Mouse (Mus musculus) intestine, postnatal 0 days (tissue): ENCODE data around the gene Mt4. TPM values are rescaled to one million over a fixed set of nuclear protein-coding genes. Genes with fewer than 3 reads are reported as not detected.

Experiments
- ATAC-seq: fragments of 200-750 bp; cut with Nextera tagmentation; 2 replicates; pipeline ENCODE4 v1.8.0; 2017; ENCODE audit warnings: mild to moderate bottlenecking, moderate TSS enrichment, moderate library complexity
- H3K27ac ChIP-seq: fragments of 300-500 bp; sonication (generic); 2 replicates; pipeline ENCODE4 v1.5.1; 2014; ENCODE audit warnings: mild to moderate bottlenecking, low read depth, low read length, moderate library complexity
- H3K27me3 ChIP-seq: fragments of 300-500 bp; sonication (generic); replicated peaks from 2 replicates; pipeline ENCODE4 v1.6.1; 2014; ENCODE audit warnings: low read length, mixed read lengths; ENCODE audit not compliant: control insufficient read depth, insufficient read depth
- H3K36me3 ChIP-seq: fragments of 300-500 bp; sonication (generic); 2 replicates; pipeline ENCODE4 v1.6.1; 2014; ENCODE audit warnings: mild to moderate bottlenecking, moderate library complexity; ENCODE audit not compliant: control insufficient read depth, insufficient read depth
- H3K4me1 ChIP-seq: fragments of 300-500 bp; sonication (generic); replicated peaks from 2 replicates; pipeline ENCODE4 v1.6.1; 2014; ENCODE audit warnings: antibody characterized with exemption, low read length, mixed read lengths; ENCODE audit not compliant: control insufficient read depth, insufficient read depth
- H3K4me2 ChIP-seq: fragments of 300-500 bp; sonication (generic); replicated peaks from 2 replicates; pipeline ENCODE4 v1.6.1; 2014; ENCODE audit warnings: low read depth, mild to moderate bottlenecking, moderate library complexity
- H3K4me3 ChIP-seq: fragments of 300-500 bp; sonication (generic); 2 replicates; pipeline ENCODE4 v1.5.1; 2014; ENCODE audit warnings: low read depth, low read length
- H3K9ac ChIP-seq: fragments of 300-500 bp; sonication (generic); 2 replicates; pipeline ENCODE4 v1.6.1; 2014; ENCODE audit warnings: mild to moderate bottlenecking, low read depth, low read length
- H3K9me3 ChIP-seq: fragments of 300-500 bp; sonication (generic); 2 replicates; pipeline ENCODE4 v1.6.1; 2016; ENCODE audit warnings: mixed run types; ENCODE audit not compliant: control insufficient read depth
- CTCF ChIP-seq: sonication (generic); IDR thresholded peaks from 2 replicates; pipeline ENCODE4 v1.5.1; 2016; ENCODE audit warnings: low read depth, mild to moderate bottlenecking, control low read depth, antibody characterized with exemption, moderate library complexity
- WGBS: fragments of 180-500 bp; shearing (Covaris S2); extraction: QIAGEN DNeasy Blood & Tissue Kit; methylation state at CpG from one replicate; pipeline ENCODE4 v1.1.7; 2014; 5-methylcytosine and 5-hydroxymethylcytosine counted together
- polyA plus RNA-seq: library from polyadenylated mRNA; unstranded; fragments of >200 nt; fragmentation: Nextera tagmentation; extraction: Ambion mirVana; gene quantifications from 2 replicates; pipeline ENCODE4 v1.2.1, GENCODE M21; 2015

Gene Mt4
- polyA plus RNA-seq, 1 experiment from 2014 or later, result 0.69 TPM

DNA sequence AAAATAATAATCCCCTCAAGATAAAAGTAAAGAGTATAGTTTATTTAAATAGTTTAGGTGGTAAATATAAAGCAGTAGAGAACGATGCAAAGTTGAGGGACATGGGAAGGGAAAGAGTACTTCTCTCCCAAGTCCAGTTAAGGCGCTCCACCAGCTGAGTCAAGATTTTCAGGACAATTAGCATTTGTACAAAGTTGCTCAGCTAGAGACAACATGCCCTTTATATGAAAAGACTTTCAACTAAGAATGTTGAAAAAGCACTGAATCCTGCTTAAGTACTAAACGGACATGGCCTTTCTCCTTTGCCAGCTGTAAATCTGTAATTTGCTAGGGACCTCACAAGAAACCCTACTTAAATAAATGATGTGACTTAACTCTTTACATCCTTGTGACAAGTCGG lies 38.0 kb upstream of the Mt4 start:
- Histone ChIP-seq H3K4me1 (no peaks in the 10 kb centered on the region), H3K9ac (0 out of 2 replicates have a peak overlapping the region, but pooled peaks have one; percentile 49), H3K4me2 (peak overlapping the region; percentile 64), H3K36me3 (no peaks in the 10 kb centered on the region), H3K27me3 (no peaks in the 10 kb centered on the region), H3K4me3 (peak overlapping the region; percentile 67), H3K27ac (peak overlapping the region; percentile 83; the same call in 1 of the 2 replicates), H3K9me3 (no peaks in the 10 kb centered on the region)
- 53% methylated on average over 4 of the region's 4 CpGs for WGBS
- no peak for ATAC-seq
- no peak for TF ChIP-seq CTCF

- no peak overlapping the region for H3K4me3 ChIP-seq
- no peaks in the 10 kb centered on the region for H3K4me1 ChIP-seq
- ATAC-seq, result no peak
- H3K9ac ChIP-seq, result no peak overlapping the region
- H3K36me3 ChIP-seq, result no peaks in the 10 kb centered on the region
- no peak overlapping the region for H3K4me2 ChIP-seq
- no peak; the same call in 1 of the 2 replicates for TF ChIP-seq CTCF
- no peaks in the 10 kb centered on the region for H3K9me3 ChIP-seq
- H3K27ac ChIP-seq, result no peak overlapping the region
- 56% methylated on average over 5 of the region's 5 CpGs for WGBS
- H3K27me3 ChIP-seq, result no peaks in the 10 kb centered on the region
Measured at GRCm38 (mm10) chr8:94104146-94104545, 32.9 kb upstream of the Mt4 start.

DNA sequence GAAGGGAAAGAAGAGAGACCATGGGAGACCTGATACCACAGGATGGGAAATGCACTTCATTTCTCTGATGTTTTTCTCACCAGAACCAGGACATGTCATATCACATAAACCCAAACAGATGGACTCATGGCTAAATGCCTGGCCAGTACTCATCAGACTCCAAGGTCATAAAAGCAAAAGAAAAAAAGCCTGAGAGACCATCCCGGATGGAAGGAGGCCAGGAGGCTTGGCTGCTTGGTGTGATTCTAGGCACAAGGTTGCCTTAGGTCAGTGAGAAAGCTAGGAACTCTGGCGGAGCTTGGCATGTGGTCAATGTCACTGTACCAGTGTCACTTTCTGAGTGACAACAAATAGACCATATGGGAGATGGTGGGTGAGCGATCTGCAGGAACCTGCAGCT lies 29.1 kb upstream of the Mt4 start:
- no peak for TF ChIP-seq CTCF
- Histone ChIP-seq H3K4me1 (no peaks in the 10 kb centered on the region), H3K27ac (no peak overlapping the region), H3K4me2 (no peak overlapping the region), H3K36me3 (no peaks in the 10 kb centered on the region), H3K27me3 (no peaks in the 10 kb centered on the region), H3K4me3 (no peak overlapping the region), H3K9ac (no peak overlapping the region), H3K9me3 (no peaks in the 10 kb centered on the region)
- ATAC-seq, result no peak
- 62% methylated on average over 3 of the region's 3 CpGs for WGBS

- H3K27ac ChIP-seq, result no peak overlapping the region
- no peaks in the 10 kb centered on the region for H3K4me1 ChIP-seq
- H3K9ac ChIP-seq, result no peak overlapping the region
- WGBS, result 83% methylated on average over 6 of the region's 6 CpGs
- no peak for TF ChIP-seq CTCF
- no peak overlapping the region for H3K4me2 ChIP-seq
- no peak for ATAC-seq
- no peaks in the 10 kb centered on the region for H3K9me3 ChIP-seq
- no peak overlapping the region for H3K4me3 ChIP-seq
- H3K36me3 ChIP-seq, result no peaks in the 10 kb centered on the region
- no peaks in the 10 kb centered on the region for H3K27me3 ChIP-seq
Measured at GRCm38 (mm10) chr8:94109396-94109795, 27.6 kb upstream of the Mt4 start.

GRCm38 (mm10) chr8:94109835-94110234 lies 27.2 kb upstream of the Mt4 start:
- Histone ChIP-seq H3K4me2 (no peak overlapping the region), H3K9me3 (no peaks in the 10 kb centered on the region), H3K4me1 (no peaks in the 10 kb centered on the region), H3K36me3 (no peaks in the 10 kb centered on the region), H3K4me3 (no peak overlapping the region), H3K27ac (no peak overlapping the region), H3K27me3 (no peaks in the 10 kb centered on the region), H3K9ac (no peak overlapping the region)
- TF ChIP-seq CTCF, result peak; percentile 44
- ATAC-seq, result no peak
- 73% methylated on average over 5 of the region's 5 CpGs for WGBS

- H3K27me3 ChIP-seq, result no peaks in the 10 kb centered on the region
- H3K9me3 ChIP-seq, result no peaks in the 10 kb centered on the region
- no peaks in the 10 kb centered on the region for H3K4me1 ChIP-seq
- H3K4me2 ChIP-seq, result no peak overlapping the region
- no peak overlapping the region for H3K27ac ChIP-seq
- H3K9ac ChIP-seq, result no peak overlapping the region
- H3K4me3 ChIP-seq, result no peak overlapping the region
- ATAC-seq, result no peak
- no peaks in the 10 kb centered on the region for H3K36me3 ChIP-seq
- WGBS, result 54% methylated on average over 6 of the region's 6 CpGs
- TF ChIP-seq CTCF, result no peak
Measured at GRCm38 (mm10) chr8:94110526-94111177, 26.3 kb upstream of the Mt4 start.
